Mouse (Mus musculus): ENCODE measurements around the gene Popdc2. TPM values are rescaled to one million over a fixed set of nuclear protein-coding genes. Genes with fewer than 3 reads are reported as not detected.

The Popdc2 gene
- polyA plus RNA-seq (2014; fragmentation: Illumina TruSeq; extraction: RNeasy Lipid Tissue Mini Kit (QIAGEN cat#74804); ENCODE audit: low read depth, low replicate concordance), result 5.7 TPM

DNA sequence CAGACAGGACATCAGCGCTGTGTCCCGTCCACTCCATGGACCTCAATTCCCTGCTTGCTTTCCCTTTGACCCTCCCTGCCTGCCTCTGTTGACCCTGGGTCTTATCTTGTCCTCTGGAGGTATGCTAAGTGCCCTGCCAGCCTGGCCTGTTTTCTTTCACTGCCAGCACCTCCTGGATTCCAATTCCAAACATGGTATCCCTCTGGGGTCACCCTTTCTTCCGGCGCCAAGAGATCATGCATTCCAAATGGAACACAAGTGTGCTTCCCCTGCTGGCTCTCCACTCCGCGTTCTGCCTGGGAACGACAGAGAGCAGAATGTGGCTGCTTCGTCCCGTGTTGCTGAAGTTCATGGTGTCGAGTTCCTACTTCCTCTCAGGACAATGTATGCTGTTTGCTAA is at the start of gene Popdc2:
Gene Popdc2, plus strand, starts transcription at position 277 of the 400 bp plus-strand sequence.

DNA sequence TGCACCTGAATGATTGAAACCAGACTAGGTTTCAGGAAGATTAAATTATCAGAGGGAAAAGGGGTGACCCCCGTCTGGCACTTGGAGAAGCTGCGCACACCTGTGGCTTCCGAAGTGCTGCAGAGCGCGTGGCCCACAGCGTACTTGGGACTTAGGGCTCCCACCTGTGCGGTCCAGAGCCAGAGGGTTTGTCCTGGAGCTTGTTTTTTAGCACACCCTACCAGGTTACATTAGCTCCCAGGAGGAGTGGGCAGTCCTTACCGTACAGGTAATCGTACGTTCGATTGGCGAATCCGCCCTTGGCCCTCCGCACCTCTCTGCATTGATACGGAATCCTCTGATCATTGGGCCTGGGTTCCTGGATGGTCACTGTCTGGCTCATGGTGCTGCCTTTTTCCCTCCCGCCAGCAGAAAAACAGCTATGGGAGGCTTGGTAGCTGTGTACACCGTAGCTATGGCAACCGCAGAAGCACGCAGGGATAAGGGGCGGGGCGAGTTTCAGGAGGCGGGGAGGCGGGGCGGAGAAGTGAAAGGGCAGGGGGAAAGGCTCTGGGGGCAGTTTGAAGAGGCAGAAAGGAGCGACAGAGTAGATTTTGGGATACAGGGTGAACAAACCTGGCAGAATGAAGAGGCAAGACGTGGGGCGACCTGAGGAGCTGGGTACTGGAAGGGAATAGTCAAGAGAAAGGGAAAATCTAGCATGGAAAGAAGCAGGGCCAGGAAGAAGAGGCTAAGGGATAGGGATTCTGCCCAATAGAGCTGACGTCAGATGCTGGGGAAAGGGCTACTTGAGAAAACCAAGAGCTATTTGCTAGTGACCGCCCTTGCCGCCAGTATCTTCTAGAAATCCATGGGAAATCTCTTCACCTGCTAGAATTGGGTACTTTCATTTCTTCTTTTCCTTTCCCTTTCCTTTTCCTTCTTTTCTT is 20.3 kb upstream of the Popdc2 start, which contains the start of gene Maats1:
Gene Maats1, minus strand, starts transcription at position 748 of the 929 bp plus-strand sequence.

DNA sequence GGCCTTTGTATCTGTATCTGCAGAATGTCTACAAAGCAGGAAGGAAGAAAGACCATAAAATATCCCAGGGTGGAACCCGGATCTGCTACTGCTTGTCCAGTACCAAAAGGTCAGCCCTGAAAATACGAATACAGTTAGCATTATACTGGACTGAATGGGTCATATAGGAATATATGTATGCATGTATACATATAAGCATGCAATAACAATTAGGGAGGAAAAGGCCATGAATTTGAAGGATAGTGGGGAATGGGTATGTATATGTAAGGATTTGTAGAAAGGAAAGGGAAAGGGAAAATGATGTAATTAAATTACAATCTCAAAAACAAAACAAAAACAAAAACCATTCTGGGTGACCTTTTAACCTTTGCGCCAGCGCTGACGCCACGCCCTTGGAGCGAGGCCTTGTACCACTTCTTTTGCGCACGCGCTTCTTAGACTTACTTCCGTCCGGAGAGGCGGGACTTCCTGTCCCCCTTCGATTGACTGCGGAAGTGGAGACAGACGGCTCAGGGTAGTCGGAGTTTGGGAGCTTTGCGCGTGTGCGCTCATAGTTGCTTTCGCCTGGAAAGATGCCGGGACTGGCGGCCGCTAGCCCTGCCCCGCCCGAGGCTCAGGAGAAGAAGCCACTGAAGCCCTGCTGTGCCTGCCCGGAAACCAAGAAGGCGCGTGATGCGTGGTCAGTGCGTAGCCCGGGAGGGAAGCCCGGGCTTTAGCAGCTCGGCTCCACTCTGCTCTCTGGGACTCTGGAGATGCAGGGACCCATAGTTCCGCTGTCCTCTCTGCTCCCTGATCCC is 15.3 kb upstream of the Popdc2 start, which contains the start of the genes Cox17 and Gm21987:
Gene Cox17, plus strand, starts transcription at position 463 of the 797 bp plus-strand sequence.
Gene Gm21987, plus strand, starts transcription at position 512 of the 797 bp plus-strand sequence.

Other genes starting within 250 kb of the Popdc2 start
- gene Nr1i2, start 67.4 kb upstream of the Popdc2 start, polyA plus RNA-seq (2014; fragmentation: Illumina TruSeq; extraction: RNeasy Lipid Tissue Mini Kit (QIAGEN cat#74804); ENCODE audit: low read depth, low replicate concordance), result 0.15 TPM
- gene Maats1, start 20.1 kb upstream of the Popdc2 start, polyA plus RNA-seq (2014; fragmentation: Illumina TruSeq; extraction: RNeasy Lipid Tissue Mini Kit (QIAGEN cat#74804); ENCODE audit: low read depth, low replicate concordance), result 2.7 TPM
- gene Cox17, start 15.2 kb upstream of the Popdc2 start, polyA plus RNA-seq (2014; fragmentation: Illumina TruSeq; extraction: RNeasy Lipid Tissue Mini Kit (QIAGEN cat#74804); ENCODE audit: low read depth, low replicate concordance), result 209 TPM
- gene Gm21987, start 15.2 kb upstream of the Popdc2 start, polyA plus RNA-seq (2014; fragmentation: Illumina TruSeq; extraction: RNeasy Lipid Tissue Mini Kit (QIAGEN cat#74804); ENCODE audit: low read depth, low replicate concordance), result not detected
- 34.9 TPM for gene Pla1a, start 70.9 kb downstream of the Popdc2 start, polyA plus RNA-seq (2014; fragmentation: Illumina TruSeq; extraction: RNeasy Lipid Tissue Mini Kit (QIAGEN cat#74804); ENCODE audit: low read depth, low replicate concordance)
- gene Adprh, start 90.5 kb downstream of the Popdc2 start, polyA plus RNA-seq (2014; fragmentation: Illumina TruSeq; extraction: RNeasy Lipid Tissue Mini Kit (QIAGEN cat#74804); ENCODE audit: low read depth, low replicate concordance), result 20.4 TPM
- 1.1 TPM for gene Cd80, start 93.4 kb downstream of the Popdc2 start, polyA plus RNA-seq (2014; fragmentation: Illumina TruSeq; extraction: RNeasy Lipid Tissue Mini Kit (QIAGEN cat#74804); ENCODE audit: low read depth, low replicate concordance)
- 21.7 TPM for gene Timmdc1, start 160.5 kb downstream of the Popdc2 start, polyA plus RNA-seq (2014; fragmentation: Illumina TruSeq; extraction: RNeasy Lipid Tissue Mini Kit (QIAGEN cat#74804); ENCODE audit: low read depth, low replicate concordance)
- 29.1 TPM for gene Poglut1, start 188.0 kb downstream of the Popdc2 start, polyA plus RNA-seq (2014; fragmentation: Illumina TruSeq; extraction: RNeasy Lipid Tissue Mini Kit (QIAGEN cat#74804); ENCODE audit: low read depth, low replicate concordance)
- 71.8 TPM for gene Tmem39a, start 196.5 kb downstream of the Popdc2 start, polyA plus RNA-seq (2014; fragmentation: Illumina TruSeq; extraction: RNeasy Lipid Tissue Mini Kit (QIAGEN cat#74804); ENCODE audit: low read depth, low replicate concordance)

Measured in adipose tissue, adult 10 weeks (tissue).